Mouse (Mus musculus): Measurements from ENCODE around the gene Gm17535. TPM values are rescaled to one million over a fixed set of nuclear protein-coding genes. Genes with fewer than 3 reads are reported as not detected.
"Not testable (repeated sequence)": the region's sequence is repeated elsewhere in the genome, so short reads cannot be mapped to it uniquely, and the experiment has no call there.

Gene Gm17535
- total RNA-seq (2022) = not detected

DNA sequence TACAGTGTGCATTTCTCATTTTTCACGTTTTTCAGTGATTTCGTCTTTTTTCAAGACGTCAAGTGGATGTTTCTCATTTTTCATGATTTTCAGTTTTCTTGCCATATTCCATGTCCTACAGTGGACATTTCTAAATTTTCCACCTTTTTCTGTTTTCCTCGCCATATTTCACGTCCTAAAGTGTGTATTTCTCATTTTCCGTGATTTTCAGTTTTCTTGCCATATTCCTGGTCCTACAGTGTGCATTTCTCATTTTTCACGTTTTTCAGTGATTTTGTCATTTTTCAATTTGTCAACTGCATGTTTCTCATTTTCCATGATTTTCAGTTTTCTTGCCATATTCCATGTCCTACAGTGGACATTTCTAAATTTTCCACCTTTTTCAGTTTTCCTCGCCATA lies at the start of gene Gm17535:
Gm17535 (plus strand) TSS at position 301 of the 400 bp plus-strand sequence.
- not testable (repeated sequence) for DNase-seq (ENCODE audit: low spot score in 2 of 2)

DNA sequence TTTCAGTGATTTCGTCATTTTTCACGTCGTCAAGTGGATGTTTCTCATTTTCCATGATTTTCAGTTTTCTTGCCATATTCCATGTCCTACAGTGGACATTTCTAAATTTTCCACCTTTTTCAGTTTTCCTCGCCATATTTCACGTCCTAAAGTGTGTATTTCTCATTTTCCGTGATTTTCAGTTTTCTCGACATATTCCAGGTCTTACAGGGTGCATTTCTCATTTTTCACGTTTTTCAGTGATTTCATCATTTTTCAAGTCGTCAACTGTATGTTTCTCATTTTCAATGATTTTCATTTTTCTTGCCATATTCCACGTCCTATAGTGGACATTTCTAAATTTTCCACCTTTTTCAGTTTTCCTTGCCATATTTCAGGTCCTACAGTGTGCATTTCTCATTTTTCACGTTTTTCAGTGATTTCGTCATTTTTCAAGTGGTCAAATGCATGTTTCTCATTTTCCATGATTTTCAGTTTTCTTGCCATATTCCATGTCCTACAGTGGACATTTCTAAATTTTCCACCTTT lies 33.9 kb upstream of the Gm17535 start, which contains the start of gene Gm10722:
Gm10722 (plus strand) TSS at position 478 of the 528 bp plus-strand sequence.
- peak; percentile 16 to 31 for DNase-seq (ENCODE audit: low spot score in 2 of 2)

DNA sequence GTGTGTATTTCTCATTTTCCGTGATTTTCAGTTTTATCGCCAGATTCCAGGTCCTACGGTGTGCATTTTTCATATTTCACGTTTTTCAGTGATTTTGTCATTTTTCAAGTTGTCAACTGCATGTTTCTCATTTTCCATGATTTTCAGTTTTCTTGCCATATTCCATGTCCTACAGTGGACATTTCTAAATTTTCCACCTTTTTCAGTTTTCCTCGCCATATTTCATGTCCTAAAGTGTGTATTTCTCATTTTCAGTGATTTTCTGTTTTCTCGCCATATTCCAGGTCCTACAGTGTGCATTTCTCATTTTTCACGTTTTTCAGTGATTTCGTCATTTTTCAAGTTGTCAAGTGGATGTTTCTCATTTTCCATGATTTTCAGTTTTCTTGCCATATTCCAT lies 33.4 kb upstream of the Gm17535 start:
- DNase-seq (ENCODE audit: low spot score in 2 of 2) = peak; percentile 55 to 71

DNA sequence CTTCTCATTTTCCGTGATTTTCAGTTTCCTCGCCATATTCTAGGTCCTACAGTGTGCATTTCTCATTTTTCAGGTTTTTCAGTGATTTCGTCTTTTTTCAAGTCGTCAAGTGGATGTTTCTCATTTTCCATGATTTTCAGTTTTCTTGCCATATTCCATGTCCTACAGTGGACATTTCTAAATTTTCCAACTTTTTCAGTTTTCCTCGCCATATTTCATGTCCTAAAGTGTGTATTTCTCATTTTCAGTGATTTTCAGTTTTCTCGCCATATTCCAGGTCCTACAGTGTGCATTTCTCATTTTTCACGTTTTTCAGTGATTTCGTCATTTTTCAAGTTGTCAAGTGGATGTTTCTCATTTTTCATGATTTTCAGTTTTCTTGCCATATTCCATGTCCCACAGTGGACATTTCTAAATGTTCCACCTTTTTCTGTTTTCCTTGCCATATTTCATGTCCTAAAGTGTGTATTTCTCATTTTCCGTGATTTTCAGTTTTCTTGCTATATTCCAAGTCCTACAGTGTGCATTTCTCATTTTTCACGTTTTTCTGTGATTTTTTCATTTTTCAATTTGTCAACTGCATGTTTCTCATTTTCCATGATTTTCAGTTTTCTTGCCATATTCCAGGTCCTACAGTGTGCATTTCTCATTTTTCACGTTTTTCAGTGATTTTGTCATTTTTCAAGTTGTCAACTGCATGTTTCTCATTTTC lies 32.3 kb upstream of the Gm17535 start:
- peak; percentile 100 for DNase-seq (ENCODE audit: low spot score in 2 of 2)

DNA sequence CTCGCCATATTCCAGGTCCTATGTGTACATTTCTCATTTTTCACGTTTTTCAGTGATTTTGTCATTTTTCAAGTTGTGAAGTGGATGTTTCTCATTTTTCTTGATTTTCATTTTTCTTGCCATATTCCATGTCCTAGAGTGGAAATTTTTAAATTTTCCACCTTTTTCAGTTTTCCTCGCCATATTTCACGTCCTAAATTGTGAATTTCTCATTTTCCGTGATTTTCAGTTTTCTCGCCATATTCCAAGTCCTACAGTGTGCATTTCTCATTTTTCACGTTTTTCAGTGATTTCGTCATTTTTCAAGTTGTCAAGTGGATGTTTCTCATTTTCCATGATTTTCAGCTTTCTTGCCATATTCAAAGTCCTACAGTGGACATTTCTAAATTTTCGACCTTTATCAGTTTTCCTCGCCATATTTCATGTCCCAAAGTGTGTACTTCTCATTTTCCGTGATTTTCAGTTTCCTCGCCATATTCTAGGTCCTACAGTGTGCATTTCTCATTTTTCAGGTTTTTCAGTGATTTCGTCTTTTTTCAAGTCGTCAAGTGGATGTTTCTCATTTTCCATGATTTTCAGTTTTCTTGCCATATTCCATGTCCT lies 31.5 kb upstream of the Gm17535 start, which contains the start of gene Gm11168:
Gm11168 (plus strand) TSS at position 553 of the 603 bp plus-strand sequence.
- DNase-seq (ENCODE audit: low spot score in 2 of 2) = not testable (repeated sequence)

DNA sequence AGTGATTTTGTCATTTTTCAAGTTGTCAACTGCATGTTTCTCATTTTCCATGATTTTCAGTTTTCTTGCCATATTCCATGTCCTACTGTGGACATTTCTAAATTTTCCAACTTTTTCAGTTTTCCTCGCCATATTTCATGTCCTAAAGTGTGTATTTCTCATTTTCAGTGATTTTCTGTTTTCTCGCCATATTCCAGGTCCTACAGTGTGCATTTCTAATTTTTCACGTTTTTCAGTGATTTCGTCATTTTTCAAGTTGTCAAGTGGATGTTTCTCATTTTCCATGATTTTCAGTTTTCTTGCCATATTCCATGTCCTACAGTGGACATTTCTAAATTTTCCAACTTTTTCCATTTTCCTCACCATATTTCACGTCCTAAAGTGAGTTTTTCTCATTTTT lies 28.2 kb upstream of the Gm17535 start:
- DNase-seq (ENCODE audit: low spot score in 2 of 2) = not testable (repeated sequence)

DNA sequence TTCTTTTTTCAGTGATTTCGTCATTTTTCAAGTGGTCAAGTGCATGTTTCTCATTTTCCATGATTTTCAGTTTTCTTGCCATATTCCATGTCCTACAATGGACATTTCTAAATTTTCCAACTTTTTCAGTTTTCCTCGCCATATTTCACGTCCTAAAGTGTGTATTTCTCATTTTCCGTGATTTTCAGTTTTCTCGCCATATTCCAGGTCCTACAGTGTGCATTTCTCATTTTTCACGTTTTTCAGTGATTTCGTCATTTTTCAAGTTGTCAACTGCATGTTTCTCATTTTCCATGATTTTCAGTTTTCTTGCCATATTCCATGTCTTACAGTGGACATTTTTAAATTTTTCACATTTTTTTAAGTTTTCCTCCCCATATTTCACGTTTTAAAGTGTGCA lies 27.8 kb upstream of the Gm17535 start:
- DNase-seq (ENCODE audit: low spot score in 2 of 2) = peak; percentile 100

DNA sequence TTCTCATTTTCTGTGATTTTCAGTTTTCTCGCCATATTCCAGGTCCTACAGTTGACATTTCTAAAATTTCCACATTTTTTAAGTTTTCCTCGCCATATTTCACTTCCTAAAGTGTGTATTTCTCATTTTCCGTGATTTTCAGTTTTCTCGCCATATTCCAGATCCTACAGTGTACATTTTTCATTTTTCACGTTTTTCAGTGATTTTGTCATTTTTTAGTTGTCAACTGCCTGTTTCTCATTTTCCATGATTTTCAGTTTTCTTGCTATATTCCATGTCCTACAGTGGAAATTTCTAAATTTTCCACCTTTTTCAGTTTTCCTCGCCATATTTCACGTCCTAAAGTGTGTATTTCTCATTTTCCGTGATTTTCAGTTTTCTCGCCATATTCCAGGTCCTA lies 27.1 kb upstream of the Gm17535 start:
- not testable (repeated sequence) for DNase-seq (ENCODE audit: low spot score in 2 of 2)

DNA sequence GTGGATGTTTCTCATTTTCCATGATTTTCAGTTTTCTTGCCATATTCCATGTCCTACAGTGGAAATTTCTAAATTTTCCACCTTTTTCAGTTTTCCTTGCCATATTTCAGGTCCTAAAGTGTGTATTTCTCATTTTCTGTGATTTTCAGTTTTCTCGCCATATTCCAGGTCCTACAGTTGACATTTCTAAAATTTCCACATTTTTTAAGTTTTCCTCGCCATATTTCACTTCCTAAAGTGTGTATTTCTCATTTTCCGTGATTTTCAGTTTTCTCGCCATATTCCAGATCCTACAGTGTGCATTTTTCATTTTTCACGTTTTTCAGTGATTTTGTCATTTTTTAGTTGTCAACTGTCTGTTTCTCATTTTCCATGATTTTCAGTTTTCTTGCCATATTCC lies 25.1 kb upstream of the Gm17535 start:
- DNase-seq (ENCODE audit: low spot score in 2 of 2) = not testable (repeated sequence)

DNA sequence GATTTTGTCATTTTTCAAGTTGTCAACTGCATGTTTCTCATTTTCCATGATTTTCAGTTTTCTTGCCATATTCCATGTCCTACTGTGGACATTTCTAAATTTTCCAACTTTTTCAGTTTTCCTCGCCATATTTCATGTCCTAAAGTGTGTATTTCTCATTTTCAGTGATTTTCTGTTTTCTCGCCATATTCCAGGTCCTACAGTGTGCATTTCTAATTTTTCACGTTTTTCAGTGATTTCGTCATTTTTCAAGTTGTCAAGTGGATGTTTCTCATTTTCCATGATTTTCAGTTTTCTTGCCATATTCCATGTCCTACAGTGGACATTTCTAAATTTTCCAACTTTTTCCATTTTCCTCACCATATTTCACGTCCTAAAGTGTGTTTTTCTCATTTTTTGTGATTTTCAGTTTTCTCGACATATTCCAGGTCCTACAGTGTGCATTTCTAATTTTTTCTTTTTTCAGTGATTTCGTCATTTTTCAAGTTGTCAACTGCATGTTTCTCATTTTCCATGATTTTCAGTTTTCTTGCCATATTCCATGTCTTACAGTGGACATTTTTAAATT lies 22.3 kb upstream of the Gm17535 start:
- DNase-seq (ENCODE audit: low spot score in 2 of 2) = not testable (repeated sequence)

DNA sequence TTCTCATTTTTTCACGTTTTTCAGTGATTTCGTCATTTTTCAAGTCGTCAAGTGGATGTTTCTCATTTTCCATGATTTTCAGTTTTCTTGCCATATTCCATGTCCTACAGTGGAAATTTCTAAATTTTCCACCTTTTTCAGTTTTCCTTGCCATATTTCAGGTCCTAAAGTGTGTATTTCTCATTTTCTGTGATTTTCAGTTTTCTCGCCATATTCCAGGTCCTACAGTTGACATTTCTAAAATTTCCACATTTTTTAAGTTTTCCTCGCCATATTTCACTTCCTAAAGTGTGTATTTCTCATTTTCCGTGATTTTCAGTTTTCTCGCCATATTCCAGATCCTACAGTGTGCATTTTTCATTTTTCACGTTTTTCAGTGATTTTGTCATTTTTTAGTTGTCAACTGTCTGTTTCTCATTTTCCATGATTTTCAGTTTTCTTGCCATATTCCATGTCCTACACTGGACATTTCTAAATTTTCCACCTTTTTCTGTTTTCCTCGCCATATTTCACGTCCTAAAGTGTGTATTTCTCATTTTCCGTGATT lies 21.6 kb upstream of the Gm17535 start, which contains the start of gene Gm10721:
Gm10721 (plus strand) TSS at position 408 of the 547 bp plus-strand sequence.
- not testable (repeated sequence) for DNase-seq (ENCODE audit: low spot score in 2 of 2)

DNA sequence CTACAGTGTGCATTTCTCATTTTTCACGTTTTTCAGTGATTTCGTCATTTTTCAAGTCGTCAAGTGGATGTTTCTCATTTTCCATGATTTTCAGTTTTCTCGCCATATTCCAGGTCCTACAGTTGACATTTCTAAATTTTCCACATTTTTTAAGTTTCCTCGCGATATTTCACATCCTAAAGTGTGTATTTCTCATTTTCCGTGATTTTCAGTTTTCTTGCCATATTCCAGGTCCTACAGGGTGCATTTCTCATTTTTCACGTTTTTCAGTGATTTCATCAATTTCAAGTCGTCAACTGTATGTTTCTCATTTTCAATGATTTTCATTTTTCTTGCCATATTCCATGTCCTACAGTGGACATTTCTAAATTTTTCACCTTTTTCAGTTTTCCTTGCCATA lies 19.0 kb upstream of the Gm17535 start, which contains the start of gene Gm10720:
Gm10720 (plus strand) TSS at position 301 of the 400 bp plus-strand sequence.
- DNase-seq (ENCODE audit: low spot score in 2 of 2) = not testable (repeated sequence)

DNA sequence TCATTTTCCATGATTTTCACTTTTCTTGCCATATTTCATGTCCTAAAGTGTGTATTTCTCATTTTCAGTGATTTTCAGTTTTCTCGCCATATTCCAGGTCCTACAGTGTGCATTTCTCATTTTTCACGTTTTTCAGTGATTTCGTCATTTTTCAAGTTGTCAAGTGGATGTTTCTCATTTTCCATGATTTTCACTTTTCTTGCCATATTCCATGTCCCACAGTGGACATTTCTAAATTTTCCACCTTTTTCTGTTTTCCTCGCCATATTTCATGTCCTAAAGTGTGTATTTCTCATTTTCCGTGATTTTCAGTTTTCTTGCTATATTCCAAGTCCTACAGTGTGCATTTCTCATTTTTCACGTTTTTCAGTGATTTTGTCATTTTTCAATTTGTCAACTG lies 18.5 kb upstream of the Gm17535 start:
- DNase-seq (ENCODE audit: low spot score in 2 of 2) = peak in 1 of 2 experiments; percentile 26

DNA sequence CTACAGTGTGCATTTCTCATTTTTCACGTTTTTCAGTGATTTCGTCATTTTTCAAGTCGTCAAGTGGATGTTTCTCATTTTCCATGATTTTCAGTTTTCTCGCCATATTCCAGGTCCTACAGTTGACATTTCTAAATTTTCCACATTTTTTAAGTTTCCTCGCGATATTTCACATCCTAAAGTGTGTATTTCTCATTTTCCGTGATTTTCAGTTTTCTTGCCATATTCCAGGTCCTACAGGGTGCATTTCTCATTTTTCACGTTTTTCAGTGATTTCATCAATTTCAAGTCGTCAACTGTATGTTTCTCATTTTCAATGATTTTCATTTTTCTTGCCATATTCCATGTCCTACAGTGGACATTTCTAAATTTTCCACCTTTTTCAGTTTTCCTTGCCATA lies 17.3 kb upstream of the Gm17535 start, which contains the start of gene Gm10719:
Gm10719 (plus strand) TSS at position 301 of the 400 bp plus-strand sequence.
- DNase-seq (ENCODE audit: low spot score in 2 of 2) = not testable (repeated sequence)

DNA sequence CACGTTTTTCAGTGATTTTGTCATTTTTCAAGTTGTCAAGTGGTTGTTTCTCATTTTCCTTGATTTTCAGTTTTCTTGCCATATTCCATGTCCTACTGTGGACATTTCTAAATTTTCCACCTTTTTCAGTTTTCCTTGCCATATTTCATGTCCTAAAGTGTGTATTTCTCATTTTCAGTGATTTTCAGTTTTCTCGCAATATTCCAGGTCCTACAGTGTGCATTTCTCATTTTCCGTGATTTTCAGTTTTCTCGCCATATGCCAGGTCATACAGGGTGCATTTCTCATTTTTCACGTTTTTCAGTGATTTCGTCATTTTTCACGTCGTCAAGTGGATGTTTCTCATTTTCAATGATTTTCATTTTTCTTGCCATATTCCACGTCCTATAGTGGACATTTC lies 15.5 kb upstream of the Gm17535 start:
- peak; percentile 28 to 84 for DNase-seq (ENCODE audit: low spot score in 2 of 2)

DNA sequence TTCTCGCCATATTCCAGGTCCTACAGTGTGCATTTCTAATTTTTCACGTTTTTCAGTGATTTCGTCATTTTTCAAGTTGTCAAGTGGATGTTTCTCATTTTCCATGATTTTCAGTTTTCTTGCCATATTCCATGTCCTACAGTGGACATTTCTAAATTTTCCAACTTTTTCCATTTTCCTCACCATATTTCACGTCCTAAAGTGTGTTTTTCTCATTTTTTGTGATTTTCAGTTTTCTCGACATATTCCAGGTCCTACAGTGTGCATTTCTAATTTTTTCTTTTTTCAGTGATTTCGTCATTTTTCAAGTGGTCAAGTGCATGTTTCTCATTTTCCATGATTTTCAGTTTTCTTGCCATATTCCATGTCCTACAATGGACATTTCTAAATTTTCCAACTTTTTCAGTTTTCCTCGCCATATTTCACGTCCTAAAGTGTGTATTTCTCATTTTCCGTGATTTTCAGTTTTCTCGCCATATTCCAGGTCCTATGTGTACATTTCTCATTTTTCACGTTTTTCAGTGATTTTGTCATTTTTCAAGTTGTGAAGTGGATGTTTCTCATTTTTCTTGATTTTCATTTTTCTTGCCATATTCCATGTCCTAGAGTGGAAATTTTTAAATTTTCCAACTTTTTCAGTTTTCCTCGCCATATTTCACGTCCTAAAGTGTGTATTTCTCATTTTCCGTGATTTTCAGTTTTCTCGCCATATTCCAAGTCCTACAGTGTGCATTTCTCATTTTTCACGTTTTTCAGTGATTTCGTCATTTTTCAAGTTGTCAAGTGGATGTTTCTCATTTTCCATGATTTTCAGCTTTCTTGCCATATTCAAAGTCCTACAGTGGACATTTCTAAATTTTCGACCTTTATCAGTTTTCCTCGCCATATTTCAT lies 14.3 kb upstream of the Gm17535 start:
- DNase-seq (ENCODE audit: low spot score in 2 of 2) = peak; percentile 88 to 90

DNA sequence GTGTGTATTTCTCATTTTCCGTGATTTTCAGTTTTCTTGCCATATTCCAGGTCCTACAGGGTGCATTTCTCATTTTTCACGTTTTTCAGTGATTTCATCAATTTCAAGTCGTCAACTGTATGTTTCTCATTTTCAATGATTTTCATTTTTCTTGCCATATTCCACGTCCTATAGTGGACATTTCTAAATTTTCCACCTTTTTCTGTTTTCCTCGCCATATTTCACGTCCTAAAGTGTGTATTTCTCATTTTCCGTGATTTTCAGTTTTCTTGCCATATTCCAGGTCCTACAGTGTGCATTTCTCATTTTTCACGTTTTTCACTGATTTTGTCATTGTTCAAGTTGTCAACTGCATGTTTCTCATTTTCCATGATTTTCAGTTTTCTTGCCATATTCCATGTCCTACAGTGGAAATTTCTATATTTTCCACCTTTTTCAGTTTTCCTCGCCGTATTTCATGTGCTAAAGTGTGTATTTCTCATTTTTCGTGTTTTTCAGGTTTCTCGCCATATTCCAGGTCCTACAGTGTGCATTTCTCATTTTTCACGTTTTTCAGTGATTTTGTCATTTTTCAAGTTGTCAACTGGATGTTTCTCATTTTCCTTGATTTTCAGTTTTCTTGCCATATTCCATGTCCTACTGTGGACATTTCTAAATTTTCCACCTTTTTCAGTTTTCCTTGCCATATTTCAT lies 11.9 kb upstream of the Gm17535 start:
- DNase-seq (ENCODE audit: low spot score in 2 of 2) = peak; percentile 81 to 91

DNA sequence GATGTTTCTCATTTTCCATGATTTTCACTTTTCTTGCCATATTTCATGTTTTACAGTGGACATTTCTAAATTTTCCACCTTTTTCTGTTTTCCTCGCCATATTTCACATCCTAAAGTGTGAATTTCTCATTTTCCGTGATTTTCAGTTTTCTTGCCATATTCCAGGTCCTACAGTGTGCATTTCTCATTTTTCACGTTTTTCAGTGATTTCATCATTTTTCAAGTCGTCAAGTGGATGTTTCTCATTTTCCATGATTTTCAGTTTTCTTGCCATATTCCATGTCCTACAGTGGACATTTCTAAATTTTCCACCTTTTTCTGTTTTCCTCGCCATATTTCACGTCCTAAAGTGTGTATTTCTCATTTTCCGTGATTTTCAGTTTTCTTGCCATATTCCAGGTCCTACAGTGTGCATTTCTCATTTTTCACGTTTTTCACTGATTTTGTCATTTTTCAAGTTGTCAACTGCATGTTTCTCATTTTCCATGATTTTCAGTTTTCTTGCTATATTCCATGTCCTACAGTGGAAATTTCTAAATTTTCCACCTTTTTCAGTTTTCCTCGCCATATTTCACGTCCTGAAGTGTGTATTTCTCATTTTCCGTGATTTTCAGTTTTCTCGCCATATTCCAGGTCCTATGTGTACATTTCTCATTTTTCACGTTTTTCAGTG lies 11.0 kb upstream of the Gm17535 start, which contains the start of gene Gm10718:
Gm10718 (plus strand) TSS at position 236 of the 673 bp plus-strand sequence.
- peak; percentile 57 to 67 for DNase-seq (ENCODE audit: low spot score in 2 of 2)

DNA sequence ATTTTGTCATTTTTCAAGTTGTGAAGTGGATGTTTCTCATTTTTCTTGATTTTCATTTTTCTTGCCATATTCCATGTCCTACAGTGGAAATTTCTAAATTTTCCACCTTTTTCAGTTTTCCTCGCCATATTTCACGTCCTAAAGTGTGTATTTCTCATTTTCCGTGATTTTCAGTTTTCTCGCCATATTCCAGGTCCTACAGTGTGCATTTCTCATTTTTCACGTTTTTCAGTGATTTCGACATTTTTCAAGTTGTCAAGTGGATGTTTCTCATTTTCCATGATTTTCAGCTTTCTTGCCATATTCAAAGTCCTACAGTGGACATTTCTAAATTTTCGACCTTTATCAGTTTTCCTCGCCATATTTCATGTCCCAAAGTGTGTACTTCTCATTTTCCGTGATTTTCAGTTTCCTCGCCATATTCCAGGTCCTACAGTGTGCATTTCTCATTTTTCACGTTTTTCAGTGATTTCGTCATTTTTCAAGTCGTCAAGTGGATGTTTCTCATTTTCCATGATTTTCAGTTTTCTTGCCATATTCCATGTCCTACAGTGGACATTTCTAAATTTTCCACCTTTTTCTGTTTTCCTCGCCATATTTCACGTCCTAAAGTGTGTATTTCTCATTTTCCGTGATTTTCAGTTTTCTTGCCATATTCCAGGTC lies 10.3 kb upstream of the Gm17535 start:
- DNase-seq (ENCODE audit: low spot score in 2 of 2) = peak; percentile 100

Data from gastrocnemius, adult 8-10 months (tissue).